Mouse (Mus musculus) mesoderm, embryonic 11.5 days (tissue): ENCODE measurements at regions not wholly inside any gene's neighbourhood (a gene's known extent, or its start where the extent isn't known, plus 50 kb on each side); places are given as distances from the start of the nearest gene placed in this dataset.

Experiments used
- DNase-seq: peaks from one replicate; pipeline ENCODE4 v3.0.0-alpha.2; 2012; ENCODE audit warnings: low read depth, low spot score

GRCm38 (mm10) chr15:36380461-36381227, 626.9 kb downstream of the Zfp706 start:
- no peak for DNase-seq

- no peak for DNase-seq
Observed at GRCm38 (mm10) chr15:36378640-36379039, 628.9 kb downstream of the Zfp706 start.

- no peak for DNase-seq
Observed at GRCm38 (mm10) chr15:36376551-36376950, 631.0 kb downstream of the Zfp706 start.

GRCm38 (mm10) chr15:36375549-36375885, 632.1 kb downstream of the Zfp706 start:
- DNase-seq = no peak

- DNase-seq = peak; percentile 60
Observed at GRCm38 (mm10) chr15:36374732-36375548, 632.6 kb downstream of the Zfp706 start.

- DNase-seq = peak; percentile 30
Observed at GRCm38 (mm10) chr15:36373900-36374611, 633.5 kb downstream of the Zfp706 start.

- no peak for DNase-seq
Observed at GRCm38 (mm10) chr15:36373481-36373880, 634.1 kb downstream of the Zfp706 start.

GRCm38 (mm10) chr15:36371382-36371781, 636.2 kb downstream of the Zfp706 start:
- no peak for DNase-seq

- DNase-seq = no peak
Observed at GRCm38 (mm10) chr15:36370906-36371305, 636.7 kb downstream of the Zfp706 start.

- no peak for DNase-seq
Observed at GRCm38 (mm10) chr15:36367296-36367695, 640.3 kb downstream of the Zfp706 start.

GRCm38 (mm10) chr15:36364757-36365156, 642.8 kb downstream of the Zfp706 start:
- no peak for DNase-seq

GRCm38 (mm10) chr15:36364062-36364461, 643.5 kb downstream of the Zfp706 start:
- no peak for DNase-seq

GRCm38 (mm10) chr15:36362911-36363565, 644.5 kb downstream of the Zfp706 start:
- DNase-seq = no peak

- DNase-seq = no peak
Observed at GRCm38 (mm10) chr15:36361522-36362148, 645.9 kb downstream of the Zfp706 start.

- no peak for DNase-seq
Observed at GRCm38 (mm10) chr15:36360694-36361521, 646.7 kb downstream of the Zfp706 start.

GRCm38 (mm10) chr15:36355851-36356250, 651.7 kb downstream of the Zfp706 start:
- DNase-seq = no peak

GRCm38 (mm10) chr15:36354545-36354944, 653.0 kb downstream of the Zfp706 start:
- no peak for DNase-seq

- DNase-seq = no peak
Observed at GRCm38 (mm10) chr15:36353793-36354192, 653.8 kb downstream of the Zfp706 start.

- no peak for DNase-seq
Observed at GRCm38 (mm10) chr15:36352929-36353328, 654.6 kb downstream of the Zfp706 start.

GRCm38 (mm10) chr15:36351693-36352092, 655.9 kb downstream of the Zfp706 start:
- no peak for DNase-seq
